Mouse (Mus musculus): Measurements from ENCODE around the gene Iqcf1.

DNA sequence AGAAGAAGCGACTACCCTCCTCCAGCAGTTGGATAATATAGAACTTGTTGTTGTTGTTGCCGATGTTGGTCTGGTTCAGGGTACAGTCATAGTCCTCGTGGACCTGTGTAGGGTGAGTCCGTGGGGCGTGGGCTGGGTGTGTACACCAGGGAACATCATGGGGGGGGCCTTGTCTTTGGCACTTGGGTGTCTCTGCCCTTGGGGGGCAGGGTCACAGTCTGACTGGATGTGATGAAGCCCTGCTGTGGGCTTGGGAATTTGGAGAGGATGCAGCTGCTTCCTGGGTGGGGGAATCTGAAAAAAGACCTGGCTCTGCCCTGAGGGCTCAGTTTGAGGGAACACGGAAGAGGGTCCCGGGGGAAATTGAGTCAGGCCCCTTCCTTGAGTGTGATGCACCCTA lies 24.7 kb upstream of the Iqcf1 start:
- TF ChIP-seq ZC3H11A (IDR thresholded peaks at IDR 0.05; ENCODE audit: borderline replicate concordance, low read depth, low read length) (no peak), MAFK (IDR thresholded peaks at IDR 0.05; ENCODE audit: insufficient read depth, low read depth, low read length) (no peak), HCFC1 (IDR thresholded peaks at IDR 0.05; ENCODE audit: borderline replicate concordance, insufficient read depth, low read length) (no peak)
